Mouse (Mus musculus) embryo, embryonic 11 days (tissue): ENCODE results near the gene Arid3b.

ENCODE experiments used
- DNase-seq: peaks from one replicate; pipeline ENCODE4 v3.0.0-alpha.2; 2015

Gene Arid3b

DNA sequence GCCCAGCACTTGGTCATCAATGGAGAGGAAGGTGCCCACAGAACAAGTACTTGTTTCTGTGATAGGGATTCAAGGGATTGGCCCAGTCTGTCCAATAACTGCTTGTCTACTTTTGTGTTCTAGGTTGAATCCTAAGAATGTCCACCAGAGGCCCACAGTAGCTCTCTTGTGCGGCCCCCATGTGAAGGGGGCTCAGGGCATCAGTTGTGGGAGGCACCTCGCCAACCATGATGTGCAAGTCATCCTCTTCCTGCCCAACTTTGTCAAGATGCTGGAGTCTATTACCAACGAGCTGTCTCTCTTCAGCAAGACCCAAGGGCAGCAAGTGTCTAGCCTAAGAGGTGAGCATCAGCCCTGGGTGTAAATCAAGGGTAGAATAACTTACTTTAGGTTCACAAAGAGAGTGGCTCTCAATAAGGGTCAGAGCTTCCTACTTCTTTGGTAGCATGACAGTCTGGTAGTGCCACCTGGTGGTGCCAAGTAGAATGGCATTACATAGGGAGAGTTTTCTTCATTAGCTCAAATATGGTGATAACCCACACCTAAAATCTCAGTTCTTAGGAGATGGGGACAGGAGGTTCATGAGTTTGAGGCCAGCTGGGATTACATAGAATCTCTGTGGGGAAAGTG is 92.0 kb downstream of the Arid3b start:
- peak; percentile 63 for DNase-seq
